Mouse (Mus musculus) frontal cortex, postnatal 10 days (tissue): Measurements from ENCODE around the gene Rasl10b.

Experiments
- DNase-seq, 2 experiments: peaks; one replicate each; pipeline ENCODE4 v3.0.0; 2022; ENCODE audit warnings: low spot score in 2 of 2, mixed read lengths in 1 of 2

The Rasl10b gene

DNA sequence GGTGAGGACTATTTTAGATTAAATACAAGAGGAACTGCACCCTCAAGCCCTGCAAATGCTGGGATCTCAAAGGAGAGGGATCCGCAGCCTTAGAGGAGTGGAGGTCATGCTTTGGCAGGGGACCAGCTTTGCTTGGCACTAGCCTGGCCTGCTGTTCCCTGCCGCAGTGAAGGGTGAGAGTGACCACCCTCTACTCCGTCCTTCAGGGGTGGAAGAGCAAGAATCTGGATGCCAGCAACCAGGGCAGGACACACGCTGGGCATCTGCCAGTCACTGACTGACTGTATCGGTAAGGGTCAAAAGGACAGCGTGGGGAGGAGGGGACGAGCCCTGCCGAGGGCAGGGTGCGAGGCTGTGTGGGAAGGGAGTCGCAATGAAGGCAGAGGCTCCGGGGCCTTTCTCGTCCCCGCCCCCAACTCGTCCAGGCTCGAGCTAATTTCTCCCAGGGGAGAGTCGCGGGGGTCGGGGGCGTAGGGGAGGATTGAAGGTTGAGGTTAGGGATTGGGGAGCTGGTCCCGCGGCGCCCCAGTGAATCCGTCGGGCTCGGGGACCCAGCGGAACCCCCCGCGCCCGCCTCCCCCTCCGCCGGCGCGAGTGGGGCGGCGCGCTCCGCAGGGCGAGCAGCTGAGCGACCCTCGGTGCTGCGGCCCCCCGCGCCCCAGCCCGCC lies at the start of gene Rasl10b:
Gene Rasl10b (plus strand): TSS at position 51 of the 668 bp plus-strand sequence.
- DNase-seq: peak; percentile 40 to 46

DNA sequence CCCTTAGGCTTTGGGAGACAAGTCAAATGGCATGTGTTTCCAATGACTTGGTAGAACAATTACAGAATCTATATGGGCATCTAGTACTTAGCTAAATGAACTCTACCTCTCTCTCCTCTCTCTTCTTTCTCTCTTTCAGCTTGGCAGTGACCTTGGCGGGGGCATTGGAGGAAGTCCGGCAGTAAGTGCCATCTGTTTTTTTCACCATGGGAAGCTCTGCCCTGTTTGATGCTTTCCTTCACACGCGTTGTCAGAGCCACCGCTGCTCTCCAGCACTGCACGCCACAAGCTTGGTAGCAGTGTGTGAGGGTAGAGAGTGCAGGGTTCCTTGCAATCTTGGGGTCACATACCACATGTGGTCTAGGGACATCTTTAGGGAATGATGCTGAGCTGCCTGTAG lies 44.3 kb upstream of the Rasl10b start:
- no peak for DNase-seq

DNA sequence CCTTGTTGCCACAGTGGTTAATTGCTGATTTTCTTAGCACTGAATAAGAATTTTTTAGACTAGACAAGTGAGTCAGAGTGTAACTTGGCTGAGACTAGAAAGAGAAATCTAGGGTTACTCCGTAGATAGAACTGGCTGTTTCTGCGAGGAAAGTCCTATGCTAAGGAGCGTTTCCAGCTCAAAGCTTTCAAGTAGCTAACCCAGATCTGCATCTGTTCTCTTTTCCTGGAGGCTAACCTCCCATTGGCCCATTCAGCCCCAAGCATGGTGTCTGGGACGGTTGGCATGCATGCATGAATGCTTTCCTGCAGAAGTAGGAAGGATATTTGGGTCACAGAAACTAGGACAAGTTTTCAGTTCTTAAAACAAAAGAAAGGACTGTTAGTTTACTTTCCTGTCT lies 37.7 kb upstream of the Rasl10b start:
- DNase-seq: peak in 1 of 2 experiments; percentile 27

DNA sequence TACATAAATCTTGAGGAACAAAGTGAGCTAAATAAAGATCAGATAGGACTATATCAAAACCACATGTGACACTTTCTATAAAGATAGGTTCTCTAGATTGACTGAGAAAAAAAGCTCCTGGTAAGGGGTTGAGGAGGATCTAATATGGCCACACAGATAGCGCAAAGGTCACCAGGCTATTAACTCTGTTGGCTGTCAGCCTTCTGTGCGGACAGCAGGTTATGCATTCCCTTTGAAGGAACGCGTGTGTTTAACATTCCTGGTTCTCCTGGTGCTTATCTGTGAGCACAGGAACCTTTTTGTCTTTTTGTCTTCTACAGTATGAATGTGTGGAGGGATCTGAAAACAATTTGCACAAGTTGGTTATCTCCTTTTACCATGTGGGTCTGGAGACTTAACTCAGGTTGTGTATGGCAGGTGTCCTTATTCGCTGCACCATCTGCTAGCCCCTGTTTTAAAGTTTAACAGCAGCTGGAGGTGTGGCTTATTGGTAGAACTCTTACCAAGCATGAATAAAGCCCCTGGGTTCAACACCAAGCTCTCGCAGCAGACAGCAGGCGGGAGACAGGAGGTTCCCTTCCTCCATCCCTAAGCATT lies 29.1 kb upstream of the Rasl10b start:
- DNase-seq: no peak

DNA sequence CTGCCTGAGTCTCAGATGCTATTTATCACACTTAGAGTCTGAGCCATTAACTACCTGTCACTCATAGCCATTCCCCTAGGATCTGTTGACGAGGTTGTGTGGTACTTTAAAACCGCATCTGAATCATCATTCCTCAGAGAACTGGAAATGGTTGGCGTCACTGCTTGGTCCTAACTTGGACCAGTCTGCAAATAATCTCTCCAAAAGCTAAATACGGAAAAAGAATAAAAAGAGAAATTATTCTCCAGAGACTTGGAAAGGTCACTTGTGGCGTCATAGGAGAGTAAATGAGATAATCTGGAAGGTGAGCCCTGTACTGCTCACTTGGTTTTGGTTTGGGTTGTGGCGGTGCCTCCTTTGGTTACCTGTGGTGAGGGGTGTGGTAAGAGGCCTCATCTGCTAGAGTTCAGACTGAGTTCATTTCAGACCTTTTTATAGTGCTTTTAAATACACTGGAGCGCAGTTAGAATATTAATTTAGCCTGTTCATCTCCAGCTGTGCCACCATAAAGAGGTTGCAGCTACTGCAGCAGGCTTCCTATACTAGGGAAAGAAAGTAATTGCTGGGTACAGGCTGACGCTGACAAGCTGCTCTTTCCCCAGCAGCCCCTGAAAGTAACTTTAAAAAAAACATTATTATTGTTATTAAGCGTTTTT lies 25.9 kb upstream of the Rasl10b start:
- DNase-seq: no peak

DNA sequence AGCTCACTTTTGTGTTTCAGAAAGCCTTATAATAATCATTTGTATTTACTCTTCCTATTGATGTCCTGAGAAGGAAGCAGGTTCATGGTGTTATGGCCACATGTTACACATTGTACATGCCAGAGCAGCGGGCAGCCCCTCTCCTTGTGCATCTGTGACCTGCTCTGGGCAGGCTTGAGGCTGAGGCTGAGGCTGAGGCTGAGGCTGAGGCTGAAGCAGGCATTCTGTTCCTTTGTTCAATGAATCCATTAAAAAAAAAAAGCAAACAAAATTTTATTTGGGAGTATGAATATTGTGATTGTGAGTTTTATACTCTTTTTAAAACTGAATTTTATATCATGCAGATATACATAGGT lies 25.4 kb upstream of the Rasl10b start:
- no peak for DNase-seq

DNA sequence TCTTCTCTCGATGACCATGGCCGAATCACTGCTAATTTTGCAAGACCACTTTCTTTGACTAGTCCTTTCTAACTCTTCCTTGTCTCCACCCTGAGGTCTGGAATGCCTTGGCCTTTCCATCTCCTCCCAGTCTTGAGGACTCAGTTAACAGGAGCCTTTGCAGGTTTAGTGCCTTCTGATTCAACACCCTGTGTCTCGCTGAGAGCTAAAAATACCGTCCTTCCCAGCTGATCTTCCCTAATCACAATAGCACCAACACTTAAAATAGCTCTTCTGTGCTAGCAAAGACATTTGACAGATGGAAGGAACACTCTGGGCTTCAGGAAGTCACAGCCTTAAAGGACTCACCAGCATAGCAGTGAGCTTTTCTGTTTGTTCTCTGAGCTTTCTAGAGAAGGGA lies 15.9 kb upstream of the Rasl10b start:
- DNase-seq: no peak

DNA sequence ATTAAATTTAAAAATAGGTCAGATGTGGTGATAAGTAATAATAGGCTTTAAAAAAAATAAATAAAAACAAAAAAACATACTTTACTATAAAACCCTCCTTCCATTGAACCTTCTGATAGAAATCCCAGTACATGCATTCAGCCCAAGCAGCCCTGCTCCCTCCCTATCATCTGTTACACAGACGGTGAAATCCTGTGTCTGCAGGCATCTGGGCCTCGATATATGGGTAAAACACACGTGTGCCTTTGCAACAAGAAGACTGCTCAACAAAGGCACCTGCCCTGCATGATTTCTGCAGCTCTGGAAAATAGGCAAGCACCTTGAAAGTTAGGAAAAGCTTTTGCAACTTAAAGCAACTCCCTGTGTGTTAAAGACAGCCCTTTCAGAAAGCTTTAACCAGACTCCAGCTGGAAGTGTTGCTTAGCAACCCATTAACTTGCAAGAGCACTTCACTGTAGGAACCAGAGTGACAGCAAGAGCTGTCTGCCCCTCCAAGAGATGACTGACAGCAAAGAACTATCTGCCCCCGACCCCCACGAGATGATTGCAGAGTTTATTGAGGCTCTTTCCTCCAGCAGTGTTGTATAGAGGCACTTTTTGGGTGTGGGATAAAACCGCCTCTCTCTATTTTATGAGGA lies 14.0 kb upstream of the Rasl10b start:
- DNase-seq: no peak

DNA sequence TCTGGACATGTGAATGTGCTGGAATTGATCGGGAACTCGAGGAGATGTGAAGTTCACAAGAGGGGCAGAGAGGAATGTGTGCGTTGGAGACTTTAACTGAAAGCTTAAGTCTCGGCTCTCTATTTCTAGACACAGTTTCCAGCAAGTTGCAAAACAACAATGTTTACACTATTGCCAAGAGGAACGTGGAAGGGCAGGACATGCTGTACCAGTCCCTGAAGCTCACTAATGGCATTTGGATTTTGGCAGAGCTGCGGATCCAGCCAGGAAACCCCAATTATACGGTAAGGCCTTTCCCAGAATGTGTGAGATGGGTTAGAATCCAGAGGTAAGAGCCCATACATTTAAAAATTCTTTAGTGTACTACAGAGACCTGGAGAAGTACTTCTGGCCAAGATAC lies 11.3 kb upstream of the Rasl10b start:
- no peak for DNase-seq

DNA sequence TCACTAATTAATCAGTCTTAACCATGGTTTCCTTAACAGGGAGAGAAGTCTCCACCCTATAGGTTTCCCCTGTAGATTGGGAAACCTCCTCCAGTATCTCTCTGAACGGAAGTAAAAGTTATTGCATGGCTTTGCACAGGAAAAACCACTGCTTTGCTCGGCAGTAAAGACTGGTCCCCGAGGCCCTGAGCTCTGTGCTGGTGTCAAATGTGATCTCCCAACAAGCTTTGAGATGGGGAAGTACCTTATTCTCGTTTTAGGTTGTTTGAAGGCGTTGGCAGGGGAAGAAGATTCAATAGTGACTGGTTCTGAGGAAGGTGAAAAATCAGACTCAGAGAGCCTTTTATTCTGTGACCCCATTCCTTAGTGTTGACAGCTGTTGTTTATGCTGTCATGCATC lies 10.2 kb upstream of the Rasl10b start:
- no peak for DNase-seq

DNA sequence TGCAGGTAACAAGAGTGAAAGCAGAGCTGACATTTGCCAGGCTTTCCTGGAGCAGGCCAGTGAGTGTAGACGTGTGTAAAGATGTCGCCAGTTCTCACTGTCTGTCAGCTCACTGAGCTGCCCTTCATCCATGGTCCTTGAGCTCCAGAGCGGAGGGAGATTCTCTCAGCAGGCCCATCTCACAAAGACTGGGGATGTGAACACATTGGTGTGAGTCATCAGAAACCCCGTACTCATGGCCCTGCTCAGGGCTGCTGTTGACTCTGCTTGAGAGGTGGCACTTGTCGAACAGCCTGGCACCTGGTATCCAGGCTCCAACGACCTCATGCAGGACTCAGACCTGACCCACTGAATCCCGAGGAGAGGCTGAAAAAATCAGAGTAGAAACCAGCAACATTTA lies 5.2 kb upstream of the Rasl10b start:
- DNase-seq: no peak

DNA sequence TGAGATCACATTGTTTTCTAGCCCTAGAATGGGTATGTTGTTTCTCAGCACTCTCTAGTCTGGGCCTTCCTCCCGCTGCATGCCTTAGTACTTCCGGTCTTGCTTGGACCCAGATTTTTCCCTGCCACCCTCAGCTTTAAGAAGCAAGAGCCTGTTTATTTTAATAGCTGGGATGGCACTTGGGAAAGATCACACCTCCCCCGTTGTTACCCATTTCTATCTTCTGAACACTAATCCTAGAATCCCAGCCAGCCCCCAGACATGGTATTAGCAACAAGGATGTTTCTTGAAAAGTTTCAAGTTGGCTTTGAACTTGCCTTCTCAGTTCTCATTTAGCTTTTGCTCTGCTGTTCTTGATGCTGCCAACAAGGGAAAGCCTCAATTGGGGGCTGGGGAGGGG lies 2.5 kb upstream of the Rasl10b start:
- DNase-seq: no peak

DNA sequence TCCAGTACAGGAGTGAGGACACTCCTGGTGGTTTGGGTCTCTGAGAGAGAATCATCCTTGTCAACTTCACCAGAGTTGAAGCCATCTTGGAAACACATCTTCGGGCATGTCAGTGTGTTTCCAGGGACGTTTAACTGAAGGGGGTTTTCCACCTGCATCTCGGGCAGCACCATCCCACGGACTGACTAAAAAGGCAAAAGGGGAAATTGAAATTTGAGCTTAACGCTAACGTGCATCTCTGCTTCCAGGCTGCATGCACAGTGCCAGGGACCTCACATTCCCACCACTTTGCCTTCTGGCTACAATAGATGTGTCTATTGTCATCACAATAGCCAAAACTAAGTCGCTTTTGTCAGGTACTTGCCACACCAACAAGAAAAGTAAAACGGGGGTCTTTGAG lies 695 bp upstream of the Rasl10b start:
- no peak for DNase-seq

DNA sequence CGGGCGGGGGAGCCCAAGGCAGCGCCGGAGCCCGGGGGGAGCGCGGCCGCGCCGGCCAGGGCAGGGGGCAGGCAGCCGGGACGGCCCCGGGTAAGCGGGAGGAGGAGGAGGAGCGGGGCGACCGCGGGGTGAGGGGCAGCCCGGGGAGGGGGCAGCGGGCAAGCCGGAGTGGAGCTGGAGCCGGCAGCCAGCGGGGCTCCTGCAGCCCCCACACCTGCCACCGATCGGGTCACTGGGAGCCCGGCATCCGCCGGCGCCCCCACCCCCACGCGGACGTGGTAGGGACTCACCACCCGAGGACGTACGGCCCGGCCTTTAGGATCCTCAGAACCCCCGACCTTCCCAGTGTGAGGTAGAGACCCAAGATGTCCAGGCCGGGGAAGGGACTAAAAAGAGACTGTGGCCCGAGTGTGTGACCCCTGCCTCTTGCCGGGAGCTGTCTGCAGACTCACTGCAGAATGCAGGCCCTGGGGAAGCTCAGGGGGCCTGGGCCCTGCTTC lies 905 bp downstream of the Rasl10b start:
- DNase-seq: peak in 1 of 2 experiments; percentile 29

DNA sequence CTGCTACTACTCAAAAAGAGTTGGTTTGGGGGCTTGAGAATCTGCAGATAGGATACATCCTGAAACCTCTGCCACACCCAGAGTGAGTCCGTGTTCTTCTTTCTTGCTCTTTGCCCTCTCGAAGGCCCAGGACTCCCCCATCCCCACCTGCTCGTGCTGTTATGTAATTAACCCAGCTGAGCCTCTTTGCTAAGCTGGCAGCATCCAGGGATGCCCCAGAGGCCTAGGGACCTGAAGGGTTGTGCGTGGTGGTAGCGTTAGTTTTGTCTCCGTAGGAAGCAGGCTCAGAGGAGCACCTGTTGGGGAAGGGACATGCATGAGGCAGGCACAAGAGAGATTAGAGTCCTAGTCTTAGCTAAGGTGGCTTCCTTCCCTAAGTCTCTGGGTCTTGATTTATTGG lies 1.6 kb downstream of the Rasl10b start:
- DNase-seq: no peak

DNA sequence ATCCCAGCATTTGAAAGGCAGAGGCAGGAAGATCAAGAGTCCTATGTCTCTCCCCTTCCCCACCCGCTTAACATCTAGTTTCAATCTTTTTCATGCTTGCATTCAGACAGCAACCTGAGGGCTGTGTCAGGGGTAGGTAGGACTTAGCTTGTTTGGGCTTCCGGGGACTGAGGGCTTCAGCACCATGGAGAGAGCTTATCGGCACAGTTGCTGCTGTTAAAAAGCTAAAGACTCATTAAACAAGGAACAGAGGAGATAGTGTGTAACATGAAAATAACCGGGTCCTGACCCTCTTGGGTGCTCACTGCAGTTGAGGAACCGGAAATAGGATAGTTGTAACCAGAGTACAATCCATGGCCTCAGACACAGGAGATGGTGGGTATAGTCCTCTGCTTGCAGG lies 8.1 kb downstream of the Rasl10b start:
- DNase-seq: no peak

DNA sequence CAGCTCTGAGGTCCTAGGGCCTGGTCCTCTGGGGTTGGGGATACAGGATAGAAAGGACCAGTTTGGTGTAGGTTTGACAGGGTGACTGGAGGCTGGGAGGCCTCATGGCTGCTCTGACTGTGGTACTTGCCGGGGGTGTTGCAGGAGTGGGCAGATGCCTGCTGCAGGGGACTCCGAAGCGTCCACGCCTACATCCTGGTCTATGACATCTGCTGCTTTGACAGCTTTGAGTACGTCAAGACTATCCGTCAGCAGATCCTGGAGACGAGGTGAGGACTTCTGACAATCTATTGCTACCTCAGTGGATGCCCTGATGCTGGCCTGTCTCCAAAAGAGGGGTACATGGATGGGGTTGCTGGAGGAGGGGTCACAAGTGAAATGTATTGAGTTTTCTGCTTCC lies 8.8 kb downstream of the Rasl10b start:
- no peak for DNase-seq

DNA sequence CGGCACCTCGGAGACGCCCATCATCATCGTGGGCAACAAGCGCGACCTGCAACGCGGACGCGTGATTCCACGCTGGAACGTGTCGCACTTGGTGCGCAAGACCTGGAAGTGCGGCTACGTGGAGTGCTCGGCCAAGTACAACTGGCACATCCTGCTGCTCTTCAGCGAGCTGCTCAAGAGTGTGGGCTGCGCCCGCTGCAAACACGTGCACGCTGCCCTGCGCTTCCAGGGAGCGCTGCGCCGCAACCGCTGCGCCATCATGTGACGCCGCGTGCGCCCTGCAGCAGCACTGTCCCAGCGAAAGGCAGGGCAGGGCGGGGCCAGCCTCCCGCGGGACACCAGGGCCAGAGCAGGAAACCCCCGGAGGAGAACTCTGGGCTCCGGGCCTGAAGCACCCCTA lies 9.6 kb downstream of the Rasl10b start:
- peak in 1 of 2 experiments; percentile 64 for DNase-seq

DNA sequence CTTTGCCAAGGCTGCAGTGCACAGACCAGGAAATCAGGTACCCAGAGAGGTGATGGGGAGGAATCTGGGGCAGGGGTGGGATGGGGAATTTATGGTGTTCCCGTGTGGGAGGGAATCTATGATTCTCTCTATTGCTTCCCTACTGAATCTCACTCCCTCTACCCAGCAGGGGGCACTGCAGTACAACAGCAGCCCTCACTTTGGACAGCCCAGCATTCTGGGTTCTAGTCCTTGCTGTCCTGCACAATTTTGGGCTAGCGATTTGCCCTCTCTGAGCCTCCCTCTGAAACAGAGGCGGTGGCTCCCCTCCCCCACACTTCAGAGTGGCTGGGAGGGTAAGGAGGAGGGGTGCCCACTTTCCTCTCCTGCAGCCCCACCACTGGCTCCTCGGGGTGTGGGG lies 11.4 kb downstream of the Rasl10b start:
- no peak for DNase-seq

DNA sequence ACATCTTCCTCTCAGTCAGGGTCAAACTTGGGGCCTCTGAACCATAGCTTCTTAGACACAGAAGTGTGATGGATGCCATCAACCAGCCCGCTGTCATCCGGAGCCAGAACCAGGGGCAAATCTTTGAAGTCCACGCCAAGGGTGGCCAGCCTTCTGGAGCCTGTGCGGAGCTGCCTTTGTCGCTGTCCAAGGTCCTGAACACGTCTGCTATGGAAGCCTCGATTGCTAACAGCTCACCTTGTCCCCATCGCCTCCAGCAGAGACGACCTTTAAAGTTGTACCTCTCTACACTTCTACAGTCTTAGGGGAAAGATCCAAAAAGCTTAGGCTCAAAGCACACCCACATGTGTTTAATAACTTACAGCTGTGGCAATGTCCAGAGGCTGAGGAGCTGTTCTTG lies 12.4 kb downstream of the Rasl10b start:
- DNase-seq: no peak

DNA sequence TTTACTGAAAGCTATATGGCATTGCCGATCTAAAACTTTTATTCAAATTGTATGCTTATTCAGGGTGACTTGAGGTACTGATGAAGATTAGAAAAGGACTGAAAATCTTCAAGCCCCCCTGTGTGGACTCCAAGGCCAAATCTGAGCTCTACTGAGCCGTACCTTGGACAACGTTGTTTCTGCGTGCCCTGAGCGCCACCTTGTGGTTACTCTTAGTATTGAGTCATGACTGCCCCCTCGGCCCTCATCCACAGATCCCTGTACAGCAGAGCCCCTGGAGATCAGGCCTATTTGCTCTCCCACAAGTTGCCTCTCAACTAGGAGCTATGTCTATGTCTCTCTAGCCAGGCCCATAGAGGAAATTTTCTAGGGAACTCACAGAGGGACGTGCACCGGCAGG lies 15.7 kb downstream of the Rasl10b start:
- DNase-seq: peak; percentile 56 to 77

DNA sequence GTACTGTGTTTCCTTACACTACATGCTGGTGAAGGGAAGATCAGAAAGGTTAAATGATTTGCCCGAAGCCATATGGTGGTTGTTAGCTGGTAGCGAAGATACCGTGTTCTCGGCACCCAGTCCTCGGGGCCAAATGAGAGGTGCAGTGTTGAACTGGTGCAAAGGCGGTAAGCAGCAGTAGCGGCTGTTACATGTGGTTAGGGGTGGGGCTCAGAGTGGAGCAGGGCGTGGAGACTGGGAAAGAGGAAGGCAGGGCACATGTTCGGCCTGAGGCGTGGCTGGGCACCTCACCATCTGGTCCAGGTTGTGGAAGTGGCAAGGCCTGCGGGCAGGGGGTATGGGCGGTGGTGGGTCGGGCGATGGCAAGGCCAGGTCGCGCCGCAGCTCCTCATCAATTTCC lies 18.0 kb downstream of the Rasl10b start:
- no peak for DNase-seq

DNA sequence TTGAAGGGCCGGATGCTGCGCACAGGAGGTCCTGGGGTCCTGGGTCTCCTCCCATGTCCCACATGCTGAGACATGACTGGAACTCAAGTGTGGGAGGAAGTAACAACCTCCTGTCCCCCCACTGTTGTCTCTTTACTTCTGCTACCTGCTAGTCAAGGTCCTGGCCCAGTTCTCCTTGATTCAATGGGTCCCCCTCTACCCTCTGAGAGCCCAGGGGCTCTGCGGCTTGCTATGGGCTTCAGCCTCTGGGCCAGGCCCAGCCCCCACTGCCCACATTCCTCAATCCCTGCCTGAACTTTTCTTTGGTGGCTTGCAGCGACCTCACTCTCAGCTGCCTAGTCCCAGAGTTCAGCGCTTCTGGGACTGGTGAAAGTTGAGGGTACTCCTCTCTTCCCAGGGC lies 20.4 kb downstream of the Rasl10b start, which contains the start of gene Gas2l2:
Gene Gas2l2 (minus strand): TSS at position 101 of the 400 bp plus-strand sequence.
- no peak for DNase-seq
